Mouse (Mus musculus) forebrain, embryonic 14.5 days (tissue): Measurements from ENCODE around the gene Tat. TPM values are rescaled to one million over a fixed set of nuclear protein-coding genes. Genes with fewer than 3 reads are reported as not detected.
A peak's percentile ranks its signal among the peaks of the same experiment; 100 is the strongest.

ENCODE experiments used
- ATAC-seq: fragments of 200-750 bp; cut with Nextera tagmentation; 2 replicates; pipeline ENCODE4 v1.8.0; 2017; ENCODE audit warnings: mild to moderate bottlenecking, moderate library complexity
- DNase-seq: peaks from one replicate; pipeline ENCODE4 v3.0.0-alpha.2; 2015; ENCODE audit warnings: low spot score
- H3K27ac ChIP-seq: fragments of 300-500 bp; sonication (generic); 2 replicates; pipeline ENCODE4 v1.5.1; 2014; ENCODE audit warnings: low read depth, mild to moderate bottlenecking, control low read depth, low read length, moderate library complexity
- H3K27me3 ChIP-seq: fragments of 300-500 bp; sonication (generic); replicated peaks from 2 replicates; pipeline ENCODE4 v1.6.1; 2014; ENCODE audit warnings: low read length, control low read depth, mixed read lengths; ENCODE audit not compliant: control insufficient read depth, insufficient read depth
- H3K36me3 ChIP-seq: fragments of 300-500 bp; sonication (generic); 2 replicates; pipeline ENCODE4 v1.6.1; 2014; ENCODE audit warnings: low read length, control low read depth; ENCODE audit not compliant: control insufficient read depth, insufficient read depth
- H3K4me1 ChIP-seq: fragments of 300-500 bp; sonication (generic); 2 replicates; pipeline ENCODE4 v1.6.1; 2014; ENCODE audit warnings: antibody characterized with exemption, low read length, control low read depth; ENCODE audit not compliant: control insufficient read depth, insufficient read depth
- H3K4me2 ChIP-seq: fragments of 300-500 bp; sonication (generic); 2 replicates; pipeline ENCODE4 v1.6.1; 2014; ENCODE audit warnings: mild to moderate bottlenecking, control low read depth, low read length
- H3K4me3 ChIP-seq: fragments of 300-500 bp; sonication (generic); 2 replicates; pipeline ENCODE4 v1.5.1; 2014; ENCODE audit warnings: low read depth, low read length, control low read depth
- H3K9ac ChIP-seq: fragments of 300-500 bp; sonication (generic); 2 replicates; pipeline ENCODE4 v1.6.1; 2014; ENCODE audit warnings: mild to moderate bottlenecking, low read length, control low read depth, moderate library complexity
- H3K9me3 ChIP-seq: fragments of 300-500 bp; sonication (generic); replicated peaks from 2 replicates; pipeline ENCODE4 v1.6.1; 2016; ENCODE audit warnings: low read length, control low read depth, mixed read lengths; ENCODE audit not compliant: control insufficient read depth
- WGBS: fragments of 180-500 bp; shearing (Covaris S2); extraction: QIAGEN DNeasy Blood & Tissue Kit; methylation state at CpG from one replicate; pipeline ENCODE4 v1.1.7; 2014; 5-methylcytosine and 5-hydroxymethylcytosine counted together
- polyA plus RNA-seq: library from polyadenylated mRNA; unstranded; fragments of >200 nt; fragmentation: Nextera tagmentation; extraction: Ambion mirVana; gene quantifications from 2 replicates; pipeline ENCODE4 v1.2.1, GENCODE M21; 2014

The Tat gene
- polyA plus RNA-seq, 1 experiment from 2014 or later = not detected

GRCm38 (mm10) chr8:109992166-109992565, 1.9 kb downstream of the Tat start:
- DNase-seq = no peak
- Histone ChIP-seq H3K36me3 (no peaks in the 10 kb centered on the region), H3K9me3 (no peaks in the 10 kb centered on the region), H3K4me2 (no peak overlapping the region), H3K4me3 (no peak overlapping the region), H3K4me1 (no peaks in the 10 kb centered on the region), H3K9ac (no peak overlapping the region), H3K27ac (no peak overlapping the region), H3K27me3 (no peaks in the 10 kb centered on the region)
- WGBS = 64% methylated on average over 5 of the region's 5 CpGs
- no peak for ATAC-seq

- no peaks in the 10 kb centered on the region for H3K36me3 ChIP-seq
- ATAC-seq = no peak
- H3K9me3 ChIP-seq = no peaks in the 10 kb centered on the region
- no peak for DNase-seq
- no peak overlapping the region for H3K4me2 ChIP-seq
- H3K27me3 ChIP-seq = no peaks in the 10 kb centered on the region
- WGBS = 84% methylated on average over 1 of the region's 1 CpGs
- H3K27ac ChIP-seq = no peak overlapping the region
- no peak overlapping the region for H3K9ac ChIP-seq
- H3K4me1 ChIP-seq = no peaks in the 10 kb centered on the region
- H3K4me3 ChIP-seq = no peak overlapping the region
These were observed 2.7 kb downstream of the Tat start for GRCm38 (mm10) chr8:109992951-109993350.

GRCm38 (mm10) chr8:109997381-109997780, 7.1 kb downstream of the Tat start:
- H3K27ac ChIP-seq = no peak overlapping the region
- H3K4me1 ChIP-seq = no peaks in the 10 kb centered on the region
- H3K9me3 ChIP-seq = no peaks in the 10 kb centered on the region
- no peak for ATAC-seq
- H3K4me3 ChIP-seq = no peak overlapping the region
- no peak overlapping the region for H3K9ac ChIP-seq
- no peaks in the 10 kb centered on the region for H3K27me3 ChIP-seq
- WGBS = 74% methylated on average over 9 of the region's 9 CpGs
- no peaks in the 10 kb centered on the region for H3K36me3 ChIP-seq
- DNase-seq = peak; percentile 20
- no peak overlapping the region for H3K4me2 ChIP-seq

GRCm38 (mm10) chr8:109998066-109998465, 7.8 kb downstream of the Tat start:
- H3K27me3 ChIP-seq = no peaks in the 10 kb centered on the region
- WGBS = 73% methylated on average over 7 of the region's 7 CpGs
- no peak overlapping the region for H3K4me3 ChIP-seq
- ATAC-seq = no peak
- DNase-seq = no peak
- no peaks in the 10 kb centered on the region for H3K4me1 ChIP-seq
- no peaks in the 10 kb centered on the region for H3K36me3 ChIP-seq
- no peak overlapping the region for H3K27ac ChIP-seq
- no peak overlapping the region for H3K4me2 ChIP-seq
- no peaks in the 10 kb centered on the region for H3K9me3 ChIP-seq
- H3K9ac ChIP-seq = no peak overlapping the region

GRCm38 (mm10) chr8:109999974-110000373, 9.7 kb downstream of the Tat start:
- Histone ChIP-seq H3K4me3 (no peak overlapping the region), H3K9ac (no peak overlapping the region), H3K9me3 (no peaks in the 10 kb centered on the region), H3K4me1 (no peaks in the 10 kb centered on the region), H3K4me2 (no peak overlapping the region), H3K27ac (no peak overlapping the region), H3K36me3 (no peaks in the 10 kb centered on the region), H3K27me3 (no peaks in the 10 kb centered on the region)
- ATAC-seq (no peak), DNase-seq (no peak)
- 88% methylated on average over 10 of the region's 10 CpGs for WGBS

GRCm38 (mm10) chr8:110002953-110003352, 12.7 kb downstream of the Tat start:
- 34% methylated on average over 9 of the region's 9 CpGs for WGBS
- Histone ChIP-seq H3K36me3 (no peaks in the 10 kb centered on the region), H3K9me3 (no peaks in the 10 kb centered on the region), H3K4me3 (no peak overlapping the region), H3K27ac (no peak overlapping the region), H3K4me2 (no peak overlapping the region), H3K9ac (no peak overlapping the region), H3K27me3 (no peaks in the 10 kb centered on the region), H3K4me1 (peaks cover 2% of the 10 kb centered on the region; the same call in 1 of the 2 replicates)
- ATAC-seq (no peak), DNase-seq (no peak)

GRCm38 (mm10) chr8:110004300-110004699, 14.1 kb downstream of the Tat start:
- H3K4me1 ChIP-seq = peaks cover 2% of the 10 kb centered on the region; the same call in 1 of the 2 replicates
- no peak for ATAC-seq
- H3K27ac ChIP-seq = no peak overlapping the region
- DNase-seq = no peak
- no peak overlapping the region for H3K4me3 ChIP-seq
- H3K27me3 ChIP-seq = no peaks in the 10 kb centered on the region
- H3K9me3 ChIP-seq = no peaks in the 10 kb centered on the region
- no peak overlapping the region for H3K4me2 ChIP-seq
- no peaks in the 10 kb centered on the region for H3K36me3 ChIP-seq
- WGBS = 78% methylated on average over 5 of the region's 5 CpGs
- H3K9ac ChIP-seq = no peak overlapping the region

GRCm38 (mm10) chr8:110006312-110007023, 16.2 kb downstream of the Tat start:
- WGBS = 64% methylated on average over 17 of the region's 17 CpGs
- no peaks in the 10 kb centered on the region for H3K27me3 ChIP-seq
- DNase-seq = peak; percentile 62
- H3K27ac ChIP-seq = peak overlapping the region; percentile 55
- no peaks in the 10 kb centered on the region for H3K9me3 ChIP-seq
- no peak overlapping the region for H3K4me3 ChIP-seq
- H3K4me1 ChIP-seq = peaks cover 2% of the 10 kb centered on the region; the same call in 1 of the 2 replicates
- ATAC-seq = no peak
- no peak overlapping the region for H3K4me2 ChIP-seq
- no peaks in the 10 kb centered on the region for H3K36me3 ChIP-seq
- H3K9ac ChIP-seq = no peak overlapping the region

GRCm38 (mm10) chr8:110008228-110008994, 18.2 kb downstream of the Tat start:
- no peak for ATAC-seq
- H3K9ac ChIP-seq = no peak overlapping the region
- no peak overlapping the region for H3K4me2 ChIP-seq
- H3K9me3 ChIP-seq = no peaks in the 10 kb centered on the region
- no peaks in the 10 kb centered on the region for H3K27me3 ChIP-seq
- H3K4me1 ChIP-seq = peaks cover 2% of the 10 kb centered on the region; the same call in 1 of the 2 replicates
- no peak overlapping the region for H3K4me3 ChIP-seq
- WGBS = 85% methylated on average over 26 of the region's 26 CpGs
- H3K36me3 ChIP-seq = no peaks in the 10 kb centered on the region
- no peak for DNase-seq
- H3K27ac ChIP-seq = no peak overlapping the region
